Mouse (Mus musculus) small intestine, adult 2 months (tissue): ENCODE data around the gene Stx4a.

Experiments
- CTCF ChIP-seq: fragments of 200-500 bp; IDR thresholded peaks from 2 replicates; pipeline ENCODE4 v1.5.1; 2012; ENCODE audit warnings: low read depth, mild to moderate bottlenecking, control low read depth, inconsistent platforms, low read length, moderate library complexity, mixed read lengths; ENCODE audit not compliant: insufficient replicate concordance, insufficient read length; ENCODE audit errors: extremely low read depth
- POLR2A ChIP-seq: fragments of 200-500 bp; IDR thresholded peaks from 2 replicates; pipeline ENCODE4 v1.6.1; 2012; ENCODE audit warnings: low read depth, mild to moderate bottlenecking, control low read depth, inconsistent platforms, low read length, moderate library complexity

GRCm38 (mm10) chr7:127869149-127869810, 45.2 kb downstream of the Stx4a start:
- TF ChIP-seq CTCF (no peak), POLR2A (no peak)
